In the genomic region with DNA sequence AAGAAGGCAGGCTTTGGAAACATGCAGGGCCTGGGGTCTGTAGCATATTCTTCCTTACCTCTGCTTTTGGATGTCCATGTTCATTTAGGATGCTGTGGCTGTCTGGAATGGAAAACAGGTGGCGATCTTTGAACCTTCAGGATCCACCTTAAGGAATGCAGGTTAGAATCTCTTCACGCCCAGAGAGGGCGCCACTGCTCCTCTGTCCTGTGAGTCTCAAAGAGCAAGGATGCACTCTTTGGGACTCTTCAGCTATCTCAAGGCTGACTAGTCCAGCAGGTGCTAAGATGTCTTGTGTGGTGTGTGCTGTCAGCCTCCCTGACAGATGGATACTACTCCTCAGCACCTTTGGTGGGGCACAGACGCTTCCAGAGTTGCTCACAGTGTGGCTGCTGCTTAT, we compare ENCODE assay signal across 11 mouse cellular contexts. TPM values are rescaled to one million over a fixed set of nuclear protein-coding genes. Genes with fewer than 3 reads are reported as not detected.
A peak's percentile ranks its signal among the peaks of the same experiment; 100 is the strongest.
DNase-seq lines count a peak whose midpoint lies in the region; ATAC-seq and TF ChIP-seq lines count a peak whose summit lies in the region.
"Had no signal": no experiment of that assay in that cellular context is flagged by ENCODE, and none has a peak within 500 bp of the region (broad histone marks: within the 10 kb centered on the region; RNA-seq: fewer than 3 reads in every experiment).

No protein-coding gene starts in this region.

- TF ChIP-seq POLR2A in kidney, adult 2 months (IDR thresholded peaks at IDR 0.05; ENCODE audit: low read depth, low read length): no peak
- no peak for TF ChIP-seq POLR2A in cortical plate, adult 2 months (IDR thresholded peaks at IDR 0.05; ENCODE audit: extremely low read depth, insufficient read depth, low read length)

- H3K4me1 ChIP-seq in kidney, adult 2 months (ENCODE audit: control insufficient read depth, insufficient read depth, low read length): no peaks in the 10 kb centered on the region
- no peaks in the 10 kb centered on the region for H3K4me1 ChIP-seq in kidney, embryonic 16.5 days (ENCODE audit: insufficient read depth, low read length)
- no peaks in the 10 kb centered on the region for H3K4me1 ChIP-seq in cortical plate, adult 2 months (ENCODE audit: control insufficient read depth, insufficient read depth, low read length)
- no peaks in the 10 kb centered on the region for H3K4me1 ChIP-seq in forebrain, embryonic 12.5 days
- H3K4me1 ChIP-seq: limb, embryonic 15.5 days; neural tube, embryonic 12.5 days; stomach, embryonic 15.5 days had no signal

- H3K4me3 ChIP-seq in kidney, adult 2 months (ENCODE audit: insufficient read depth, low read depth, low read length): no peak overlapping the region
- no peak overlapping the region for H3K4me3 ChIP-seq in kidney, embryonic 16.5 days (ENCODE audit: low read length)
- H3K4me3 ChIP-seq in cortical plate, adult 2 months (ENCODE audit: insufficient read depth, low read length): no peak overlapping the region
- H3K4me3 ChIP-seq in forebrain, embryonic 12.5 days (replicated peaks): no peak overlapping the region
- H3K4me3 ChIP-seq: limb, embryonic 15.5 days; neural tube, embryonic 12.5 days; stomach, embryonic 15.5 days had no signal

- no peaks in the 10 kb centered on the region for H3K27me3 ChIP-seq in kidney, adult 2 months (replicated peaks; ENCODE audit: control insufficient read depth, insufficient read depth, low read length)
- no peaks in the 10 kb centered on the region for H3K27me3 ChIP-seq in kidney, embryonic 16.5 days (ENCODE audit: insufficient read depth, low read length)
- H3K27me3 ChIP-seq in forebrain, embryonic 12.5 days: no peaks in the 10 kb centered on the region
- H3K27me3 ChIP-seq: limb, embryonic 15.5 days; neural tube, embryonic 12.5 days; stomach, embryonic 15.5 days had no signal

- H3K9ac ChIP-seq in kidney, embryonic 16.5 days (replicated peaks; ENCODE audit: low read length): no peak overlapping the region
- no peak overlapping the region for H3K9ac ChIP-seq in forebrain, embryonic 12.5 days
- H3K9ac ChIP-seq: limb, embryonic 15.5 days; neural tube, embryonic 12.5 days; stomach, embryonic 15.5 days had no signal

- H3K27ac ChIP-seq in kidney, adult 2 months (ENCODE audit: insufficient read depth, low read depth, low read length): no peak overlapping the region
- H3K27ac ChIP-seq in kidney, embryonic 16.5 days (ENCODE audit: low read length): no peak overlapping the region
- no peak overlapping the region for H3K27ac ChIP-seq in cortical plate, adult 2 months (ENCODE audit: insufficient read depth, low read length)
- no peak overlapping the region for H3K27ac ChIP-seq in forebrain, embryonic 12.5 days
- H3K27ac ChIP-seq: limb, embryonic 15.5 days; neural tube, embryonic 12.5 days; stomach, embryonic 15.5 days had no signal

- H3K9me3 ChIP-seq in kidney, embryonic 16.5 days (ENCODE audit: low read length): no peaks in the 10 kb centered on the region
- no peaks in the 10 kb centered on the region for H3K9me3 ChIP-seq in forebrain, embryonic 12.5 days
- H3K9me3 ChIP-seq: limb, embryonic 15.5 days; neural tube, embryonic 12.5 days; stomach, embryonic 15.5 days had no signal

- H3K4me2 ChIP-seq in kidney, embryonic 16.5 days (replicated peaks; ENCODE audit: low read depth, low read length): no peak overlapping the region
- H3K4me2 ChIP-seq in forebrain, embryonic 12.5 days: no peak overlapping the region
- H3K4me2 ChIP-seq: limb, embryonic 15.5 days; neural tube, embryonic 12.5 days; stomach, embryonic 15.5 days had no signal

- peak; percentile 23 for DNase-seq in adrenal gland, postnatal 14 days
- DNase-seq in adrenal gland, adult 18-20 months (ENCODE audit: low spot score in 2 of 2): no peak
- peak; percentile 28 for DNase-seq in kidney, adult 2 months
- peak; percentile 38 for DNase-seq in 3T3-L1 (ENCODE audit: low read depth, low spot score)
- DNase-seq in urinary bladder, postnatal 25 days (ENCODE audit: low spot score): no peak

- H3K36me3 ChIP-seq in kidney, adult 2 months (ENCODE audit: control insufficient read depth, insufficient read depth, low read length): no peaks in the 10 kb centered on the region
- H3K36me3 ChIP-seq in kidney, embryonic 16.5 days (ENCODE audit: insufficient read depth, low read length): peaks cover 31% of the 10 kb centered on the region
- H3K36me3 ChIP-seq in forebrain, embryonic 12.5 days (replicated peaks): peaks cover 41% of the 10 kb centered on the region

- ATAC-seq in kidney, embryonic 16.5 days (ENCODE audit: low FRiP score, low TSS enrichment): no peak
- no peak for ATAC-seq in forebrain, embryonic 12.5 days (ENCODE audit: low FRiP score)

- WGBS in kidney, adult 2 months: 72% methylated on average over 4 of the region's 4 CpGs
- WGBS in kidney, embryonic 16.5 days: 68% methylated on average over 4 of the region's 4 CpGs
- 68% methylated on average over 4 of the region's 4 CpGs for WGBS in forebrain, embryonic 12.5 days

- peak; percentile 55 for TF ChIP-seq CTCF in kidney, adult 2 months (conservative IDR thresholded peaks at IDR 0.05; ENCODE audit: insufficient read depth, insufficient read length, low read depth, low read length)
- peak; percentile 44; the same call in 1 of the 2 replicates for TF ChIP-seq CTCF in cortical plate, adult 2 months (IDR thresholded peaks at IDR 0.05; ENCODE audit: extremely low read depth, insufficient read depth, low read length)

RNA-seq across cellular contexts. Expression of gene Ift140, which starts 20.3 kb away (rescaled TPM):
- total RNA-seq in adrenal gland, postnatal 14 days (2021): 30.0 and 43.7 TPM in 2 replicates
- 10 to 100 TPM; 20.3 to 29.9 TPM for total RNA-seq in adrenal gland, adult 18-20 months (2021)
- polyA plus RNA-seq in kidney, adult 2 months (2012; rRNA removed): 10.1 and 10.6 TPM in 2 replicates
- polyA plus RNA-seq in kidney, embryonic 16.5 days (2015; fragmentation: Nextera tagmentation; extraction: Ambion mirVana): 24.9 and 25.5 TPM in 2 replicates
- polyA plus RNA-seq in cortical plate, adult 2 months (2012; rRNA removed): 22.2 and 22.7 TPM in 2 replicates
- polyA plus RNA-seq in forebrain, embryonic 12.5 days (2016; fragmentation: Nextera tagmentation; extraction: Ambion mirVana): 28.1 and 31.8 TPM in 2 replicates

RNA-seq across cellular contexts. Expression of gene Cramp1l, which starts 20.6 kb away (rescaled TPM):
- 23.3 and 26.7 TPM in 2 replicates for total RNA-seq in adrenal gland, postnatal 14 days (2021)
- total RNA-seq in adrenal gland, adult 18-20 months (2021): 10 to 100 TPM; 20.4 to 24.0 TPM
- 11.9 and 13.3 TPM in 2 replicates for polyA plus RNA-seq in kidney, adult 2 months (2012; rRNA removed)
- 5.4 and 6.6 TPM in 2 replicates for polyA plus RNA-seq in kidney, embryonic 16.5 days (2015; fragmentation: Nextera tagmentation; extraction: Ambion mirVana)
- 22.0 and 23.1 TPM in 2 replicates for polyA plus RNA-seq in cortical plate, adult 2 months (2012; rRNA removed)
- polyA plus RNA-seq in forebrain, embryonic 12.5 days (2016; fragmentation: Nextera tagmentation; extraction: Ambion mirVana): 12.8 and 14.6 TPM in 2 replicates

RNA-seq across cellular contexts. Expression of gene Tmem204, which starts 47.2 kb away (rescaled TPM):
- total RNA-seq in adrenal gland, postnatal 14 days (2021): 30.1 and 30.2 TPM in 2 replicates
- 10 to 100 TPM; 43.2 to 45.6 TPM for total RNA-seq in adrenal gland, adult 18-20 months (2021)
- 93.4 and 100 TPM in 2 replicates for polyA plus RNA-seq in kidney, adult 2 months (2012; rRNA removed)
- 34.4 and 44.7 TPM in 2 replicates for polyA plus RNA-seq in kidney, embryonic 16.5 days (2015; fragmentation: Nextera tagmentation; extraction: Ambion mirVana)
- polyA plus RNA-seq in cortical plate, adult 2 months (2012; rRNA removed): 17.8 and 19.4 TPM in 2 replicates
- polyA plus RNA-seq in forebrain, embryonic 12.5 days (2016; fragmentation: Nextera tagmentation; extraction: Ambion mirVana): 8.2 and 9.1 TPM in 2 replicates

Comparison
In these comparisons a context has a peak if more than half of its experiments do, and no peak if none do; other contexts are left out.
1. DNase-seq: peak in adrenal gland, postnatal 14 days (single experiment), kidney, adult 2 months (single experiment) and 3T3-L1 (single experiment); none in adrenal gland, adult 18-20 months (0 of 2) and urinary bladder, postnatal 25 days (single experiment).